Mouse (Mus musculus) cortical plate, adult 2 months (tissue): ENCODE measurements around the gene Nme3.
A peak's percentile ranks its signal among the peaks of the same experiment; 100 is the strongest.

Source experiments
- CTCF ChIP-seq: fragments of 200-500 bp; IDR thresholded peaks from 2 replicates; pipeline ENCODE4 v1.5.1; 2011; ENCODE audit warnings: mild to moderate bottlenecking, control low read depth, low read length; ENCODE audit not compliant: insufficient read depth; ENCODE audit errors: extremely low read depth
- POLR2A ChIP-seq: fragments of 200-500 bp; IDR thresholded peaks from 2 replicates; pipeline ENCODE4 v1.6.1; 2011; ENCODE audit warnings: mild to moderate bottlenecking, low read length, control low read depth; ENCODE audit not compliant: insufficient read depth; ENCODE audit errors: extremely low read depth

DNA sequence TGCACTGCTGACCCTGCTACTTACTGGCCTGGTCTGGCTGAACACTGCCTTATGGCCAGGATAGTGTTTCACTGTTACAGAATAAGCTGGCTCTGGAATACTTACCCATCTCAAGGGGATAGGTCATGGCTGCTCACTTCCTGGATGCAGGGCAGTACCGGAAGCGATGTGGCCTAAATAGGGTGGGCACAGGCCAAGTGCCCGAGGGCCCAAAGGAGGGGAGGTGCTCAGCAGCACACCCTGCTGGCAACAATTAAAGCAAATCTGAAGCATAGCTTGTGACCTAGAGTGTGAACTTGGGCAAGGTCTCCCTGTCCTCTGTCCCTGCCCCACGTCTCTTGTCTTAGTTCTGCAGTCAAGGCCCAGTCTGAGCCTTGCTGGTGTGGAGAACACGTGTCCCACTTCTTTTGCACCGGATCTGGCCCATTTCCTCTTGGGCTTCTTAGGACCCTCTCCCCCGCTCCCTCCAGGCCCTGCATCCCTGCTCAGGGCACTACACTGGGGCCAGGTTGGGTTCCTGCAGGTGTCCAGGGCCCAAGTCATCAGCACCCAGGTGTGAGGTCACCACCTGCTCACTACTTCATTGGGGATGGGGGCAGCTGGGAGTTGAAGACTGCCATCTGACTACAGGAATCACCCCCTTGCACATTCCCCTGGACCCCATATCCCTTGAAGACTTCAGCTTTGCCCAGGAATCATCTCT is 14.4 kb upstream of the Nme3 start:
- TF ChIP-seq POLR2A (no peak), CTCF (peak; percentile 44; the same call in 1 of the 2 replicates)
